8 mouse cellular contexts compared by ENCODE assay signal in the genomic region with DNA sequence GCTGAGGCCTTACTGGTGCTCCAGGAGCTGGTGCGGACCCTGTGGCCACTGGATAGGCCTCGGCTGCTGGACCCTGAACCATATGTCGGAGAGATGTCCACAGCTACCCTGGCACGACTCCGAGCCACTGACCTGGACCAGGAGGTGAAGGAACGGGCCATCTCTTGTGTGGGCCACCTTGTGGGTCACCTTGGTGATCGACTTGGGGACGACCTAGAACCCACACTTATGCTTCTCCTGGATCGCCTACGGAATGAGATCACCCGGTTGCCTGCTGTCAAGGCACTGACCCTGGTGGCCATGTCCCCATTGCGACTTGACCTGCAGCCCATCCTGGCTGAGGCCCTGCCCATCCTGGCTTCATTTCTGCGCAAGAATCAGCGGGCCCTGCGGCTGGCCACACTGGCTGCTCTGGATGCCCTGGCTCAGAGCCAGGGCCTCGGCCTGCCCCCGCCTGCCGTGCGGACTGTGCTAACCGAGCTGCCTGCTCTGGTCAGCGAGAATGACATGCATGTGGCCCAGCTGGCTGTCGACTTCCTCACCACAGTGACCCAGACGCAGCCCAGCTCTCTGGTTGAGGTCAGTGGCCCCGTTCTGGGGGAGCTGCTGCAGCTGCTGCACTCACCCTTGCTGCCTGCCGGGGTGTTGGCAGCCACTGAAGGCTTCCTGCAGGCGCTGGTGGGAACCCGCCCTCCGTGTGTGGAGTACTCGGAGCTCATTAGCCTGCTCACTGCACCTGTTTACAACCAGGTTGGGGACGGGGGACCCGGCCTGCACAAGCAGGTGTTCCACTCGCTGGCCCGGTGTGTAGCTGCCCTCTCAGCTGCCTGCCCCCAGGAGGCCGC. TPM values are rescaled to one million over a fixed set of nuclear protein-coding genes. Genes with fewer than 3 reads are reported as not detected.
DNase-seq lines count a peak whose midpoint lies in the region; ATAC-seq and TF ChIP-seq lines count a peak whose summit lies in the region.

No protein-coding gene starts in this region.

- no peak overlapping the region for H3K9ac ChIP-seq in hindbrain, embryonic 16.5 days (ENCODE audit: low read depth, low read length)
- H3K9ac ChIP-seq in hindbrain, embryonic 14.5 days, result no peak overlapping the region
- no peak overlapping the region for H3K9ac ChIP-seq in intestine, postnatal 0 days (ENCODE audit: low read depth, low read length)

- H3K27me3 ChIP-seq in hindbrain, embryonic 16.5 days (replicated peaks; ENCODE audit: control insufficient read depth, insufficient read depth, low read length), result no peaks in the 10 kb centered on the region
- no peaks in the 10 kb centered on the region for H3K27me3 ChIP-seq in hindbrain, embryonic 14.5 days (ENCODE audit: control insufficient read depth, insufficient read depth, low read length)
- H3K27me3 ChIP-seq in intestine, postnatal 0 days (replicated peaks; ENCODE audit: control insufficient read depth, insufficient read depth, low read length), result no peaks in the 10 kb centered on the region

- H3K36me3 ChIP-seq in hindbrain, embryonic 16.5 days (ENCODE audit: control insufficient read depth, insufficient read depth, low read length), result peaks cover 38% of the 10 kb centered on the region
- H3K36me3 ChIP-seq in hindbrain, embryonic 14.5 days (replicated peaks; ENCODE audit: control insufficient read depth, insufficient read depth), result peaks cover 95% of the 10 kb centered on the region
- H3K36me3 ChIP-seq in intestine, postnatal 0 days (ENCODE audit: control insufficient read depth, insufficient read depth), result peaks cover 14% of the 10 kb centered on the region; the same call in 1 of the 2 replicates

- H3K9me3 ChIP-seq in hindbrain, embryonic 16.5 days (ENCODE audit: control insufficient read depth, low read length), result no peaks in the 10 kb centered on the region
- H3K9me3 ChIP-seq in hindbrain, embryonic 14.5 days (ENCODE audit: control insufficient read depth, low read length), result no peaks in the 10 kb centered on the region
- no peaks in the 10 kb centered on the region for H3K9me3 ChIP-seq in intestine, postnatal 0 days (ENCODE audit: control insufficient read depth)

- 78% methylated on average over 34 of the region's 34 CpGs for WGBS in hindbrain, embryonic 16.5 days
- 86% methylated on average over 34 of the region's 34 CpGs for WGBS in hindbrain, embryonic 14.5 days
- WGBS in intestine, postnatal 0 days, result 82% methylated on average over 34 of the region's 34 CpGs

- no peak overlapping the region for H3K4me2 ChIP-seq in hindbrain, embryonic 16.5 days (ENCODE audit: low read length)
- no peak overlapping the region for H3K4me2 ChIP-seq in hindbrain, embryonic 14.5 days (replicated peaks)
- no peak overlapping the region for H3K4me2 ChIP-seq in intestine, postnatal 0 days (replicated peaks; ENCODE audit: low read depth)

- ATAC-seq in hindbrain, embryonic 16.5 days, result peak; percentile 60; the same call in 1 of the 2 replicates
- ATAC-seq in hindbrain, embryonic 14.5 days (ENCODE audit: low FRiP score), result no peak
- ATAC-seq in CD4-positive, CD25-positive, alpha-beta regulatory T cell, adult 4 months, result peak; percentile 57
- peak; percentile 36; the same call in 1 of the 2 replicates for ATAC-seq in intestine, postnatal 0 days
- ATAC-seq in megakaryocyte progenitor cell, adult 5-6 weeks (replicated peaks; ENCODE audit: poor library complexity), result peak; percentile 80

- DNase-seq in hindbrain, embryonic 14.5 days (ENCODE audit: low spot score), result no peak
- DNase-seq in cerebellum, postnatal 25 days, result peak; percentile 73 to 81
- no peak for DNase-seq in right cerebral cortex, postnatal 25 days
- DNase-seq in urinary bladder, postnatal 4 days (ENCODE audit: low spot score in 2 of 2), result no peak

- 0 out of 2 replicates have a peak overlapping the region, but pooled peaks have one; percentile 34 for H3K27ac ChIP-seq in hindbrain, embryonic 16.5 days (ENCODE audit: low read depth, low read length)
- H3K27ac ChIP-seq in hindbrain, embryonic 14.5 days, result no peak overlapping the region
- no peak overlapping the region for H3K27ac ChIP-seq in intestine, postnatal 0 days (ENCODE audit: low read depth, low read length)

- TF ChIP-seq CTCF in intestine, postnatal 0 days (IDR thresholded peaks at IDR 0.05; ENCODE audit: low read depth), result no peak

- peaks cover 3% of the 10 kb centered on the region; the same call in 1 of the 2 replicates for H3K4me1 ChIP-seq in hindbrain, embryonic 16.5 days (ENCODE audit: control insufficient read depth, insufficient read depth, low read depth, low read length)
- no peaks in the 10 kb centered on the region for H3K4me1 ChIP-seq in hindbrain, embryonic 14.5 days (replicated peaks; ENCODE audit: control insufficient read depth, insufficient read depth, low read length)
- H3K4me1 ChIP-seq in intestine, postnatal 0 days (replicated peaks; ENCODE audit: control insufficient read depth, insufficient read depth, low read length), result no peaks in the 10 kb centered on the region

- no peak overlapping the region for H3K4me3 ChIP-seq in hindbrain, embryonic 16.5 days (ENCODE audit: low read length)
- H3K4me3 ChIP-seq in hindbrain, embryonic 14.5 days (replicated peaks; ENCODE audit: low read length), result no peak overlapping the region
- no peak overlapping the region for H3K4me3 ChIP-seq in intestine, postnatal 0 days (ENCODE audit: low read depth, low read length)

RNA-seq across cellular contexts. Expression of a gene that starts 16.5 kb away (rescaled TPM):
- 854 and 884 TPM in 2 replicates for polyA plus RNA-seq in hindbrain, embryonic 16.5 days (2015; fragmentation: Nextera tagmentation; extraction: Ambion mirVana)
- polyA plus RNA-seq in hindbrain, embryonic 14.5 days (2014; fragmentation: Nextera tagmentation; extraction: Ambion mirVana), result 1,053 and 1,238 TPM in 2 replicates
- 1,000 to 10,000 TPM; 6,591 to 8,533 TPM for polyA plus RNA-seq in CD4-positive, CD25-positive, alpha-beta regulatory T cell, adult 4 months (2017; shearing (Covaris generic))
- 1,370 and 1,375 TPM in 2 replicates for polyA plus RNA-seq in intestine, postnatal 0 days (2015; fragmentation: Nextera tagmentation; extraction: Ambion mirVana)
- total RNA-seq in megakaryocyte progenitor cell, adult 5-6 weeks (2015), result 4,905 and 5,125 TPM in 2 replicates
- 5,456 and 6,333 TPM in 2 replicates for total RNA-seq in megakaryocyte progenitor cell, adult 5-6 weeks (2017)

RNA-seq across cellular contexts. Expression of a gene that starts 17.7 kb away (rescaled TPM):
- polyA plus RNA-seq in hindbrain, embryonic 16.5 days (2015; fragmentation: Nextera tagmentation; extraction: Ambion mirVana), result 10.0 and 13.9 TPM in 2 replicates
- 10.6 and 11.1 TPM in 2 replicates for polyA plus RNA-seq in hindbrain, embryonic 14.5 days (2014; fragmentation: Nextera tagmentation; extraction: Ambion mirVana)
- polyA plus RNA-seq in CD4-positive, CD25-positive, alpha-beta regulatory T cell, adult 4 months (2017; shearing (Covaris generic)), result 1 to 10 TPM; 3.7 to 4.5 TPM
- polyA plus RNA-seq in intestine, postnatal 0 days (2015; fragmentation: Nextera tagmentation; extraction: Ambion mirVana), result 2.2 and 2.4 TPM in 2 replicates
- 2.5 and 2.8 TPM in 2 replicates for total RNA-seq in megakaryocyte progenitor cell, adult 5-6 weeks (2015)
- total RNA-seq in megakaryocyte progenitor cell, adult 5-6 weeks (2017), result 1.5 and 1.7 TPM in 2 replicates

RNA-seq across cellular contexts. Expression of a gene that starts 29.9 kb away (rescaled TPM):
- polyA plus RNA-seq in hindbrain, embryonic 16.5 days (2015; fragmentation: Nextera tagmentation; extraction: Ambion mirVana), result 1.9 TPM in 2 replicates
- polyA plus RNA-seq in hindbrain, embryonic 14.5 days (2014; fragmentation: Nextera tagmentation; extraction: Ambion mirVana), result 1.4 and 1.8 TPM in 2 replicates
- polyA plus RNA-seq in CD4-positive, CD25-positive, alpha-beta regulatory T cell, adult 4 months (2017; shearing (Covaris generic)), result not detected
- polyA plus RNA-seq in intestine, postnatal 0 days (2015; fragmentation: Nextera tagmentation; extraction: Ambion mirVana), result 0.17 and 0.43 TPM in 2 replicates
- 12.2 and 12.7 TPM in 2 replicates for total RNA-seq in megakaryocyte progenitor cell, adult 5-6 weeks (2015)
- total RNA-seq in megakaryocyte progenitor cell, adult 5-6 weeks (2017), result 19.0 and 21.5 TPM in 2 replicates

RNA-seq across cellular contexts. Expression of a gene that starts 46.1 kb away (rescaled TPM):
- 2.2 and 3.1 TPM in 2 replicates for polyA plus RNA-seq in hindbrain, embryonic 16.5 days (2015; fragmentation: Nextera tagmentation; extraction: Ambion mirVana)
- 2.1 and 3.1 TPM in 2 replicates for polyA plus RNA-seq in hindbrain, embryonic 14.5 days (2014; fragmentation: Nextera tagmentation; extraction: Ambion mirVana)
- polyA plus RNA-seq in CD4-positive, CD25-positive, alpha-beta regulatory T cell, adult 4 months (2017; shearing (Covaris generic)), result under 1 TPM in 1 of 2 experiments, not detected in 1; 0.20 TPM
- 0.05 and 0.18 TPM in 2 replicates for polyA plus RNA-seq in intestine, postnatal 0 days (2015; fragmentation: Nextera tagmentation; extraction: Ambion mirVana)
- total RNA-seq in megakaryocyte progenitor cell, adult 5-6 weeks (2015), result 0.20 TPM in 2 replicates
- total RNA-seq in megakaryocyte progenitor cell, adult 5-6 weeks (2017), result 0.42 TPM in 1 of 2 replicates, not detected in the other

Comparison
In these comparisons a context has a peak if more than half of its experiments do, and no peak if none do; other contexts are left out.
1. DNase-seq: peak in cerebellum, postnatal 25 days (2 of 2); none in hindbrain, embryonic 14.5 days (single experiment), right cerebral cortex, postnatal 25 days (single experiment) and urinary bladder, postnatal 4 days (0 of 2).